Comparison of ENCODE assay signal across 13 mouse cellular contexts in genomic region chr10:75648091-75648490, GRCm38 (mm10). TPM values are rescaled to one million over a fixed set of nuclear protein-coding genes. Genes with fewer than 3 reads are reported as not detected.
DNase-seq lines count a peak whose midpoint lies in the region; ATAC-seq and TF ChIP-seq lines count a peak whose summit lies in the region.
"Had no signal": no experiment of that assay in that cellular context is flagged by ENCODE, and none has a peak within 500 bp of the region (broad histone marks: within the 10 kb centered on the region; RNA-seq: fewer than 3 reads in every experiment).

No protein-coding gene starts in this region.

- H3K9ac ChIP-seq in heart, embryonic 14.5 days (ENCODE audit: low read length): no peak overlapping the region
- H3K9ac ChIP-seq in ES-E14 (ENCODE audit: insufficient read depth, low read depth, low read length, poor library complexity, severe bottlenecking): peak overlapping the region; percentile 42; the same call in 1 of the 2 replicates
- no peak overlapping the region for H3K9ac ChIP-seq in intestine, embryonic 16.5 days (ENCODE audit: low read depth, low read length)
- H3K9ac ChIP-seq: embryonic facial prominence, embryonic 12.5 days; limb, embryonic 13.5 days; neural tube, embryonic 13.5 days had no signal

- WGBS in heart, embryonic 14.5 days: 90% methylated on average over 6 of the region's 6 CpGs
- 91% methylated on average over 6 of the region's 6 CpGs for WGBS in intestine, embryonic 16.5 days

- no peak overlapping the region for H3K4me3 ChIP-seq in heart, embryonic 14.5 days (ENCODE audit: control insufficient read depth in 1 of 2, insufficient read depth in 1 of 2, low read depth in 1 of 2, low read length in 2 of 2)
- H3K4me3 ChIP-seq in ES-E14 (ENCODE audit: insufficient read depth in 1 of 2, low read depth in 1 of 2, low read length in 2 of 2, poor library complexity in 1 of 2, severe bottlenecking in 1 of 2): peak overlapping the region; percentile 0 to 26; a peak in 3 of 4 replicates
- no peak overlapping the region for H3K4me3 ChIP-seq in intestine, embryonic 16.5 days (ENCODE audit: low read length)
- H3K4me3 ChIP-seq: embryonic facial prominence, embryonic 12.5 days; limb, embryonic 13.5 days; megakaryocyte, embryonic 14.5 days; neural tube, embryonic 13.5 days had no signal

- no peaks in the 10 kb centered on the region for H3K27me3 ChIP-seq in heart, embryonic 14.5 days (ENCODE audit: control insufficient read depth, insufficient read depth, low read length)
- H3K27me3 ChIP-seq in intestine, embryonic 16.5 days (replicated peaks; ENCODE audit: control insufficient read depth, insufficient read depth, low read length): no peaks in the 10 kb centered on the region
- H3K27me3 ChIP-seq: embryonic facial prominence, embryonic 12.5 days; limb, embryonic 13.5 days; megakaryocyte, embryonic 14.5 days; neural tube, embryonic 13.5 days had no signal

- H3K9me3 ChIP-seq in heart, embryonic 14.5 days (ENCODE audit: control insufficient read depth, low read length): no peaks in the 10 kb centered on the region
- H3K9me3 ChIP-seq in ES-E14 (ENCODE audit: control insufficient read depth, insufficient read depth, low read depth, low read length): no peaks in the 10 kb centered on the region
- H3K9me3 ChIP-seq in intestine, embryonic 16.5 days (ENCODE audit: control insufficient read depth, low read length): no peaks in the 10 kb centered on the region
- H3K9me3 ChIP-seq: embryonic facial prominence, embryonic 12.5 days; limb, embryonic 13.5 days; megakaryocyte, embryonic 14.5 days; neural tube, embryonic 13.5 days had no signal

- DNase-seq in heart, adult 11 months: no peak
- peak; percentile 27 to 63 for DNase-seq in kidney, postnatal 36 days
- DNase-seq in kidney, adult 18-20 months: no peak
- no peak for DNase-seq in ES-E14 (ENCODE audit: low read depth, low spot score)
- no peak for DNase-seq in adrenal gland, postnatal 4 days (ENCODE audit: low spot score in 2 of 2)
- DNase-seq: thymus, postnatal 14 days had no signal

- peaks cover 71% of the 10 kb centered on the region for H3K36me3 ChIP-seq in heart, embryonic 14.5 days (ENCODE audit: control insufficient read depth, insufficient read depth, low read length)
- H3K36me3 ChIP-seq in ES-E14 (ENCODE audit: control insufficient read depth, insufficient read depth, low read length, poor library complexity, severe bottlenecking): peaks cover 38% of the 10 kb centered on the region
- H3K36me3 ChIP-seq in intestine, embryonic 16.5 days (ENCODE audit: control insufficient read depth, insufficient read depth, low read length): peaks cover 28% of the 10 kb centered on the region

- no peak overlapping the region for H3K4me2 ChIP-seq in heart, embryonic 14.5 days (ENCODE audit: low read length)
- no peak overlapping the region for H3K4me2 ChIP-seq in intestine, embryonic 16.5 days (ENCODE audit: low read depth, low read length)
- H3K4me2 ChIP-seq: embryonic facial prominence, embryonic 12.5 days; limb, embryonic 13.5 days; neural tube, embryonic 13.5 days had no signal

- ATAC-seq in heart, embryonic 14.5 days (ENCODE audit: insufficient number of reproducible peaks, insufficient read depth, low FRiP score, low read depth): no peak
- ATAC-seq in intestine, embryonic 16.5 days: no peak
- ATAC-seq: CD4-positive, CD25-positive, alpha-beta regulatory T cell, adult 4 months had no signal

- in situ Hi-C loops in ES-E14 (cut with MboI; ENCODE audit: low sequenced_read_pairs in 2 of 2, unreplicated experiment in 2 of 2): no loop called here

- H3K27ac ChIP-seq in heart, embryonic 14.5 days (replicated peaks in 1 of 2; ENCODE audit: control insufficient read depth in 1 of 2, insufficient read depth in 1 of 2, low read depth in 2 of 2, low read length in 2 of 2): peak overlapping the region; percentile 89 to 93
- peak overlapping the region; percentile 99 for H3K27ac ChIP-seq in ES-E14 (ENCODE audit: insufficient read depth, low read depth, low read length, poor library complexity, severe bottlenecking)
- peak overlapping the region; percentile 60; the same call in 1 of the 2 replicates for H3K27ac ChIP-seq in intestine, embryonic 16.5 days (ENCODE audit: low read length)
- H3K27ac ChIP-seq: embryonic facial prominence, embryonic 12.5 days had no signal

- peaks cover 22 to 28% of the 10 kb centered on the region in 2 experiments for H3K4me1 ChIP-seq in heart, embryonic 14.5 days (ENCODE audit: control insufficient read depth in 2 of 2, insufficient read depth in 2 of 2, low read length in 2 of 2)
- peaks cover 20 to 44% of the 10 kb centered on the region in 2 experiments for H3K4me1 ChIP-seq in ES-E14 (ENCODE audit: control insufficient read depth in 2 of 2, insufficient read depth in 2 of 2, low read length in 2 of 2, poor library complexity in 1 of 2)
- H3K4me1 ChIP-seq in intestine, embryonic 16.5 days (ENCODE audit: control insufficient read depth, insufficient read depth, low read length): peaks cover 10% of the 10 kb centered on the region

TF ChIP-seq in ES-E14, 5 proteins besides CTCF, POLR2A, EP300 and RAD21:
- no peak for TF ChIP-seq HCFC1 (IDR thresholded peaks at IDR 0.05; ENCODE audit: borderline replicate concordance, insufficient read depth, low read length)
- no peak for TF ChIP-seq ZNF384 (IDR thresholded peaks at IDR 0.05; ENCODE audit: low read depth, low read length)
- no peak for TF ChIP-seq MAFK (IDR thresholded peaks at IDR 0.05; ENCODE audit: insufficient read depth, low read depth, low read length)
- no peak for TF ChIP-seq CHD2 (IDR thresholded peaks at IDR 0.05; ENCODE audit: low read depth, low read length)
- no peak for TF ChIP-seq ZC3H11A (IDR thresholded peaks at IDR 0.05; ENCODE audit: borderline replicate concordance, low read depth, low read length)
TF ChIP-seq in ES-E14: peak in this region for 0.

RNA-seq across cellular contexts. Expression of gene Susd2, which starts 4.3 kb away (rescaled TPM):
- 11.7 and 13.3 TPM in 2 replicates for polyA plus RNA-seq in heart, embryonic 14.5 days (2014; fragmentation: Nextera tagmentation; extraction: Ambion mirVana)
- 10.4 and 20.1 TPM in 2 replicates for total RNA-seq in ES-E14 (2012; rRNA removed)
- 19.1 and 23.3 TPM in 2 replicates for polyA plus RNA-seq in intestine, embryonic 16.5 days (2015; fragmentation: Nextera tagmentation; extraction: Ambion mirVana)
- total RNA-seq in adrenal gland, postnatal 4 days (2021): 10 to 100 TPM in 1 of 2 experiments, 1 to 10 TPM in 1; 7.4 to 17.2 TPM

RNA-seq across cellular contexts. Expression of gene Ggt5, which starts 59.0 kb away (rescaled TPM):
- 7.6 and 8.1 TPM in 2 replicates for polyA plus RNA-seq in heart, embryonic 14.5 days (2014; fragmentation: Nextera tagmentation; extraction: Ambion mirVana)
- total RNA-seq in ES-E14 (2012; rRNA removed): 0.36 and 0.58 TPM in 2 replicates
- polyA plus RNA-seq in intestine, embryonic 16.5 days (2015; fragmentation: Nextera tagmentation; extraction: Ambion mirVana): 8.6 and 8.8 TPM in 2 replicates
- 10 to 100 TPM; 11.2 to 14.0 TPM for total RNA-seq in adrenal gland, postnatal 4 days (2021)

Comparison
In these comparisons a context has a peak if more than half of its experiments do, and no peak if none do; other contexts are left out.
1. DNase-seq: peak in kidney, postnatal 36 days (2 of 2); none in heart, adult 11 months (single experiment), kidney, adult 18-20 months (single experiment), ES-E14 (single experiment) and adrenal gland, postnatal 4 days (0 of 2).
2. H3K4me3 ChIP-seq: peak in ES-E14 (2 of 2); none in heart, embryonic 14.5 days (0 of 2) and intestine, embryonic 16.5 days (single experiment).
3. Peak in every context shown above with its lines, with median percentiles within 50 percentile points of each other: H3K27ac ChIP-seq.